Mouse (Mus musculus) heart, postnatal 14 days (tissue): ENCODE measurements around the gene Ttbk1. TPM values are rescaled to one million over a fixed set of nuclear protein-coding genes. Genes with fewer than 3 reads are reported as not detected.
A peak's percentile ranks its signal among the peaks of the same experiment; 100 is the strongest.

ENCODE experiments used
- DNase-seq, 2 experiments: peaks; one replicate each; pipeline ENCODE4 v3.0.0; 2021 to 2022
- intact Hi-C: fragments of 180-260 bp; cut with DNase I; formaldehyde crosslinking; loops from one replicate; pipeline ENCODE4 v1.15.1; 2025
- total RNA-seq, 2 experiments: library from RNA; stranded (reverse); gene quantifications; 2 replicates each; pipeline ENCODE4 v1.2.3; 2021

Gene Ttbk1
- total RNA-seq, 2 experiments from 2014 or later: 0.29 to 0.48 TPM

DNA sequence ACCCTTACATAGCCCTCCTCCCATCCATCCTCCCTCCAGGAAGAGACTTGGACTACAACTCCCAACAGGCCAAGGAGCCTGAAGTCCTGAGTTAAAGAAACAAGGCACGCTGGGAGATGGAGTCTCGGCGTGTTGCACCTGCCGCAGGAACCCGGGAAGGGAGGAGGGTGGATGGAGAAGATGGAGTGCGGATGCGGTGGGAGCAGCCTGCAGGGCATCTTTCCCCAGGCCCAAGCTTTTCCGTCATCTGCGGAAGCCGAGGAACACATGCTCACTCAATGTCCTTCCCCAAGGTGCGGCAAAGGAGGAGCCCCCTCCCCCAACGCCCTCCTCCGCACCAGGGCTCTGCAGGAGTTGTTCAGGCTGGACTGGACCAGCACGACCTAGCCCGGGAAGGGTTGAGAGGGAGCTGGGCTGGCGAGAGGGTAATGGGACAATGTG is 3.9 kb downstream of the Ttbk1 start:
- intact Hi-C loops: no loop called here
- no peak for DNase-seq

DNA sequence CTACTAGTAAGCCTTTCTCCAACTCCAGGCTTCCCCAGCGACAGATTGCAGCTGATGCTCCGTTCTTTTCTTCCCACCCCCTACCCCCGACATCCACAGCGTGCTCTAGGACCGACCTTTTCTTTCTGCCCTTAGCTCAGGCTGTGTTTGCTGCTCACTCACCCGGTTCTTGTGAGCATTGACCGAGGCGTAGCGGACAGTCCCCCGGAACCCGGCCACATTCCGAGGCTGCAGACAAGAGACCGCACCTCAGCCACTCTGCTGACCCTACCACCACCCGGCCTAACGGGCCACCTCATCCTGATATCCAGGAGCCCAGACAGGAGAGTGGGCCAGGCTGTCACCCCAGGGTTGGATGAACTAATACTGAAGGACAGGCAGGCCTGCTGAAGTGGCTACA is 10.2 kb downstream of the Ttbk1 start:
- intact Hi-C loops: no loop called here
- no peak for DNase-seq

DNA sequence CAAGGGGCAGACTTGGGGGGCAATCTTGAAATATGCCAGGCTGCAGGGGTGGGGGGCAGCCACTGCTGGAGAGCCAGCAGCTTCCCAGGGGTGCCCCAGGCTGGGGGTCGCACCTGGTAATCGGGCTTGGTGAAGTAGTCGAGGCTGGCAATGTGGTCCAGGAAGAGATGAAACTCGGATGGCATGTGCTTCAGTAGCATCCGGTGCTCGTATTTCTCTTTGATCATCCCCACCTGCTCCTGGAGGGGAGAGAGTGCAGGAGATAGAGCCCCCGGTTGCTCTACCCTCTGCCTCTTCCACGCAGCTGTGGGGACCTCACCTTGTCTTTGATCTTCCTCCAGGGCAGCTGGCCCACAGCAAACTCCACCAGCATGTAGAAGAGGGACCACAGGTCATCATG is 10.9 kb downstream of the Ttbk1 start:
- no peak for DNase-seq
- intact Hi-C loops: no loop called here

DNA sequence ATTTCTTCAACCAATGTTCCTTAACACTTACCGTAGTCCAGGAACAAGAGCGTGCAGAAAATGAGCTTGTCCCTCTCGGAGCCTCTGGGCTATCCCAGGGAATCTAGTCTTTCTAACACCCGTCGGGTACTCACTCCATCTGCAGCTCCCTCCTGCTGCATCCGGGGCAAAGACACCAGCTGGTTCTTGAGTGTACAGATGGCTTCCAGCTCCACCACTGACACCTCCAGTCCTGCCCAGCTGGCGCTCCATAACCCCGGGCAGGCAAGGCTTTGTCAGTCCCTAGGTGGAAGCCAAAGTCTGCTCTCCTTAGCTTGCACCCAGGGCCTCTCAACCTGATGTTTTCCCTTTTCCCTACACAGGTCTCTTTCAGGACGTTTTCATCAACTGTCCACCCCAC is 19.6 kb downstream of the Ttbk1 start:
- DNase-seq: no peak
- intact Hi-C loops: no loop called here

DNA sequence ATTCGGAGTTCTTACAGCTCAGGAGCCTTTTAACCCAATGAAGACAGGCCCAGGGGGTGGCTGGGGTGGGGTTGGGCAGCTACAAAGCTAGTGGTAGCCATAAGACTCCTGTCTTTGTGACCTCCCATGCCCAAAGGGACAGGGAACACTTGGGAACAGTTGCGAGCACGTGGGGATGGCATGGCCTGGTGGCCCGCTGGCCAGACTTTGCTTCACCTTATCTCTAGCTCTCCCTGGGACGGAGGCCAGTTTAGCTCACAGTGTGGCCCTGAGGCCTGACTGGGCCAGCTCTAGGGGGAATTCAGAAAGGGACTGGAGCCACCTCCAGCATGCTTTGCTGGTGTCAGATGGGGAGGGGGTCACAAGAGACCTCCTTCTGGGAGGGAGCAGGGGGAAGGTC is 25.2 kb downstream of the Ttbk1 start:
- peak; percentile 63 to 74 for DNase-seq
- intact Hi-C loops: no loop called here

DNA sequence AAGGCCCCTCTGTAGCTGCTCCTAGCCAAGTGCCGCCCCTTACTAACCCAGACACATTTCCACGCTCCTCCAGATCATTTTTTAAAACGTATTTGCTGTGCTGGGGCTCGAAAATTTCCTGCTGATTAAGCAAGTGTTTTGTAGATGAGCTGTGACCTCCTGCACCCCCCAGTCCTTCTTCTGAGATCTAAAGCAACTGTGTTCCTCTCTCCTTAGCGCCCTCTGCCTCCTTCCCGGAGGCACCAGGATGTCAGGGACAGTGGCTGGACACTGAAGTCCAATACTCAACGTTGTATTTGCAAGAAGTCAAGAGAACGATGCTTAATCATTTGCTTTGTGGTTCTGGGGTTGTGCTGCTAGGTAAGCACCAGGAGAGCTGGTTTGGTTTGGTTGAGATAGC is 26.1 kb downstream of the Ttbk1 start:
- intact Hi-C loops: no loop called here
- DNase-seq: no peak

DNA sequence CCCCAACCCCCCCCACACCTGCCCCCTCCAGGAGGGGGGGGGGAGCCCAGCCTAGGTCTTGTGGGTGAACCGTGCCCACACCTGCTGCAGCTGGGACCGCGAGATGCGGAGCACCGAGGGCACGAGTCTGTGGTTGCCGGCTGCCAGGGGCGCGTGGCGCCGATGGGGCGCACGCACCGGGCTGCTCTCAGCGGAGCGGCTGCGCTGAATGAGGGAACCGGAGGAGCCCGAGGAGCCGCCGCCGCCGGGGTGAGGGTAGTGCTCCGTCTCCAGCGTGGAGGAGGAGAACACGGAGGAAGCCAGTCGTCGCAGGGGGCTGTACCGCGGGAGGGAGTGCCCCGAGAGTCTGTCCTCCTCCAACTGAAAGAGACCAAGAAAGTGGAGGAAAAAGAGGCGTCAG is 26.8 kb downstream of the Ttbk1 start:
- peak in 1 of 2 experiments; percentile 30 for DNase-seq
- intact Hi-C loops: no loop called here

DNA sequence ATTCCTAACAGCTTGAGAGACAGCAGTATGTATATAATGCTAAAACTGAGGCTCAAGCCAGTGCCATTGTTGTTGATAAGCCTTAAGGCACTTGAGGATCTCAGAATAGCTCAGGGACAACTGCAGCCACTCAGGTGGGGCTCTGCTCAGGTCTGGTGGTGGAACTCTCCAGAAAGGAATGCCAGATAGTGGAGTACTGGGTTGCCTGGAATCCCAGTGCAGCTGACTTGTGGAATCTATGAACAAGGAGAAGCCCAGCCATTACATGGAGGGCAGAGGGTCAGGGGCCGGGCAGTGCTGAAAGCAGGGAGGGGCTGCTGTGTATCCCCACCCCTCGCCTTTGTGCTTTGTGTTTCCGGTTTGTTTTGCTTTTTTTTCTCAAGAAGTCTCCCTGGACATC is 29.0 kb downstream of the Ttbk1 start:
- peak in 1 of 2 experiments; percentile 39 for DNase-seq
- intact Hi-C loops: no loop called here

DNA sequence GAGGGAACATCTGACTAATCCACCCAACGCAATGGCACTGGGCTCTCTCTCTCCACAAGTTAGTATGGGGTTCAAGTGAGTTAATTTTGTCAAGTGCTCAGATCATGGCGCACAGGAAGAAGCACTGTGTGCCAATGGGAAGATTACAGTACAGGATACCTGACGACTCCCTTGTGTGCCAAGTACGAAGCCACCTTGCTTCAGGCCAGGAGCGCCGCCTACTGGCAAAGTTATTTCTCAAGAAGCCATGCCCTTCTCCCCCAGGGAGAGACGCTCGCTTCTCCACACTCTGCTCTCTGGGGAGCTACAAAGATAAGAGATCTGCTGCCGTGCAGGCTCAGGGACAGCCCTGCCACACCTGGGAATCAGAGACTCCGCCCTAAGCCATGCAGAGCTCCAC is 29.7 kb downstream of the Ttbk1 start:
- intact Hi-C loops: no loop called here
- DNase-seq: peak in 1 of 2 experiments; percentile 49

DNA sequence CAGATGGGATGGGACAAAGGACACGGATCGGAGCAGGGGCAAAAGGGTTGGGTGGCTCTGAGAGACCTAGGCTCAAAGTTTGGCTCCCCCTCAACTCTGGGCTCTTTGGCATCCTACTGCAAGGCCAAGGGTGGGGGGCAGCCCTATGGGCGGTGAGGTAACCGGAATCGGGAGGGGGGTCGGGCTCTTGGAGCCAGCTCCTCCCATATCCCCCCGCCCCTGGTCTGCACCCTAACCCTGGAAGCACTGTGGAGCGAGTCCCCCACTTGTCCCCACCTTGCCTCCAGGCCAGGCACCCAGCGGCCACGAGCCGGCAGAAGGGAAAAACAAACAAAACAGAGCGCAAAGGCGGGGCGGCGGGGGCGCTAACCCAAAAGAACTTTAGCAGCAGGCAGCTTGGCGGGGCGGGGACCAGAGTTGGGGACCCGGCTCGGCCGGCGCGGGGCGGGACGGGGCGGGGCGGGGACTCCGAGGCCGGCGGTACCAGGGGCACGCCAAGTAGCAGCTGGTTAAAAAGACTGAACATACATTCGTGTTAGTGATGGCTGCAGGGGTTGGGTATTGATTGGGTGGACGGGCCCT is 32.3 kb downstream of the Ttbk1 start:
- intact Hi-C loops: no loop called here
- DNase-seq: peak; percentile 42 to 45

DNA sequence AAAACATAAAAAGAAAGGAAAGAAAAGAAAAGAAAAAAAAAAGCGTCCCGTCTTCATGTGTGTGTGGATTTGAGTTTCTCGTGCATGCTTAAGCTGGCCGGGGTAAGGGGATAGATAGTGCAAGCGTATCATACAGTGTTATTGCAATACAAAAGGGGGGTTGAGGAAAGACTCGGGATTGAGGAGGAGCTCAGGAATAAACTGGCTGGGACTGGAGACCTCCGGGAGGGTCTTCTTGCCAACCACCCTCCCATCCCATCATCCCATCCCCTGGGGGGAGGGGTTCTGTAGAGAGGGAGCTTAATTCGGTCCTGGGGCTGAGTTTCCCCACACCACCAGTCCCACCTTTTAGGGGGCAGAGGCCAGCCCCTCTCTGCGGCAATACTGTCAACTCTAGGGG is 32.9 kb downstream of the Ttbk1 start:
- intact Hi-C loops: loop anchor here (5.0 kb wide), 1 partner anchor 38 kb away; no protein-coding TSS in a partner anchor
- no peak for DNase-seq

DNA sequence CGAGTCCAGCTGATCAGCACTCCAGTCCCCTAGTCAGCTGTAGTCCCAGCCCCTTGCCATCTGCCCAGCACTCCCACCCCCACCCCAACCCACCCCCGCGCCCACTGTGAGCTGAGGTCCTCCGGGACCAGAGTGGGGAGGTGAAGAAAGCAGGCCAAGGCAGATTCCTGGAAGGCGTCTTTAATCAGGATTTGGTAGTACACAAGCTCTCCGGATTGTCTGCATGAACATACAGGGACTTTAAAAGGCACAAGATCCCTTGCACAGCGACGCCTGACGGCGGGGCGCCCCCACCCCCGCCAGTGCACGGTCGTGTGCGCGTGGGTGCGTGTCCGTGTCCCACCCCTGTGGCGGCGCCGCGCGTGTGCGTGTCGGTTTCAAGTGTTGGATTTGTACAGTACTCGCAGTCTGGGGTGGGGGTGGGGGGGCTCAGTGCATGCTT is 33.5 kb downstream of the Ttbk1 start:
- intact Hi-C loops: loop anchor here (5.0 kb wide), 1 partner anchor 38 kb away; no protein-coding TSS in a partner anchor

DNA sequence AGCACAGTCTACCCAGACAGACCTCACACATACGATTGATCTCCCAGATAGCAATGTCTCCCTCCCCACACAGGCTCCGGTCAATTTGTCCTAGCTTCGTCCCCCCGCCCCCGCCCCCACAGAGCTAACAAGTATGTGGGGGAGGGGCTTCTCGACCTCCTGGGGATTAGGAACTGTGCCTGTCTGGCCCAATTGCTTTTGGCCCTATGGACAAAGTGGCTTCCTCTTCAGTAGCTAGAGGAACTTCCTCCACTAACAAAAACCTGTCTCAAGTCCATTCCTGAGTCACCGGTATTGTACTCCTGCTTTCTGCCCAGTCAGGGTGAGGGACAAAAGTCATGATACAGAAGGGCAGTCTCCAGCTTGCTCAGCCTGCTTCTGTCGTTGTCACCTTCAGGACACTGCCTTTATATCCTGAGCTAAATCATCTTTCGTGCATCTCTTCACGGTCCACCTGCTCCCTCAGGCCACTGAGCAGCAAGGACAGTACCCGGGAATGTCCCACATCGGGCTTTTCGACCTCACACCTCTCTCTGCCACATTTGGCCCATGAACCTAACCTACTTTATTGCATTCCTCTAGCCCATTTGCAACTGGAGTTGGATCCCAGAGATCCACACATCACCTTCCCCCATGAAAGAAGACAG is 34.0 kb downstream of the Ttbk1 start:
- no peak for DNase-seq
- intact Hi-C loops: loop anchor here (5.0 kb wide), 1 partner anchor 39 kb away; no protein-coding TSS in a partner anchor

More for the DNA sequence above, 33.5 kb downstream of the Ttbk1 start:
- no peak for DNase-seq

DNA sequence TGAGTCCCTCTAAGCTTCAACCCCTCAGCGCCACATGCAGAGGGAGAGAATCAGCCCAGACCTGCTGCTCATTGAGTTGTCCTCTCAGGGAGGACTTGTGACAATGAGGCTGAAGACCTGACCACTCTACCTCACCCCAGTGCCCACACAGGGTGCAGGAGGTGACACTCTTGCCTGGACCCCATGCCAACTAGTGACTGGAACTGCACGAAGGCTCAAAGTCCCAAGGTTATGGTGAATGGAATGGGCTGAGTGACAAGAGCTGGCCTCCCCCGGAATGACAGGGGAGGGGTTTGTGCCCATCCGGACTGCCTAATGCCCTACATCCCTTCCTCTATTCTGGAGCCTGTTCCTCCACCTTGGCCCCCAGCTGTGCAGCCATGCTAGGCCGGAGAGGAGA is 34.8 kb downstream of the Ttbk1 start:
- no peak for DNase-seq
- intact Hi-C loops: loop anchor here (5.0 kb wide), 1 partner anchor 40 kb away; no protein-coding TSS in a partner anchor

DNA sequence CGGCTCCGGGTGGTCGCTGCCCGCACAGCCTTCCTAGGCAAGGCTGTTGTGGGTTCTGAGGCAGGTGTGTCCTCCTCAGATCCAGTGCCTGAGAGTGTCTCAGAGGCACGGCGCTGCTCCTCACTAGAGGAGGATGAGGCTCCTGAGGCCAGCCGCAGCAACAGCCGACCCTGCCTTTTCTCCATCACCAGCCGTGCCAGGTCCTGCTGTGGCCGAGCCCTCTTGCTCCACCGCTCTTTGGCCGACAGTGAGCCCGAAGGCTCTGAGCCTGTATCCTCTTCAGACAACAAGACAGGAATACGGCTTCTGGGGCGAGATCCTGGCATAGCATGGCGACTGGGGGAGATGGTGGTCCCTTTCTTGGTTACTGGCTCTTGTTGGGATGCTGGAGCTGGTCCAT is 41.2 kb downstream of the Ttbk1 start:
- intact Hi-C loops: no loop called here

DNA sequence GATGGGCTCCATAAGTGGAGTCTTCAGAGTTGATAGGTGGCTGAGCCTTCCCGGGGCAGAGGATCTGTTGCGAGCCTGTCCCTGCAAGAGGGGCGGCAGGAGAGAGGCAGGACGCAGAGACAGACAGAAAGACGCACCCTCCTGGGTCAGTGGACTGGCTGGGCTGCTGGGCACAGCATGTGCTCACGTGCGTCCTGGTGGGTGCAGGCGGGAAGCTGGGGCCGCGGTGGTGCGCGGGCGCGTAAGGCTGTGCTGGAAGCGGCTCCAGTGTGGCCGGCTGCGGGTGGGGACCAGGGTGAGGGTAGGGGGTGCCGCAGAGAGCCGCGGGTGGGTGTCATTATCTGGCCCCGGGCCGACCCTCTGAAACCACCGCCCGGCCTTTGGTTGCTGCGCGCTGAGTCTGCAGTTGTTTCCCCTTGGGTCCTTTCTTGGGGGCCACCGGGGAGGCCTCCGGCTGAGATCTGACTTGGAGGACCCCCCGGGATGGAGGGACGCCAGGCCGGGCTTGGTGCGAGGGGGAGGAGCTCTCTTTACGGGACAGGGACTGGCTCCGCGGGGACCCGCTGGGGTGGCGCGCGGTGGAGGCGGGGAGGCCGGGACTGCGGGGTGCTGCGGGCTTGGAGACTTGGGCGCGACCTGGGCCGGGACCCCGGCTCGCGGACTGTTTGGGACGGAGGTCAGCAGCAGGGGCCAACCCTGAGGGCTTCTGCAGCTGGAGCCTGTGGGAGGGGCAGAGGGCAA is 42.5 kb downstream of the Ttbk1 start:
- intact Hi-C loops: no loop called here
- no peak for DNase-seq

More for the DNA sequence above, 41.2 kb downstream of the Ttbk1 start:
- no peak for DNase-seq

DNA sequence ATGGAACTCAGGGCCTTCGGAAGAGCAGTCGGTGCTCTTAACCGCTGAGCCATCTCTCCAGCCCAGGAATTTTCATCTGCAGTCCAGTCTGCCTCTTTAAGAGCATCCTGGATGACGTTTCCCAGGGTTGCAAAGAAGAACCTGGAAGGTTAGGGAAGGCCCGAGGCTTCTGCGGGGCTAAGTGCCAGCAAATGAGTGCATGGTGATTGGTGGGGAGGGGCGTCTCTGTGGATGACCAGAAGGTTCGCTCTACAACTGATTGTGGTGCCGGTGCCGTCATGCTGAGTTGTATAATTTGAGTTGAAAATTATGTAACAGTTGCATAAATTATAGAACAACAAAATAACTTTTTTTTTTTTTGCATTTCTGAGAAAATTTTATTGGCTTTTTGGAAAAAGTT is 48.3 kb downstream of the Ttbk1 start:
- intact Hi-C loops: no loop called here
- no peak for DNase-seq

DNA sequence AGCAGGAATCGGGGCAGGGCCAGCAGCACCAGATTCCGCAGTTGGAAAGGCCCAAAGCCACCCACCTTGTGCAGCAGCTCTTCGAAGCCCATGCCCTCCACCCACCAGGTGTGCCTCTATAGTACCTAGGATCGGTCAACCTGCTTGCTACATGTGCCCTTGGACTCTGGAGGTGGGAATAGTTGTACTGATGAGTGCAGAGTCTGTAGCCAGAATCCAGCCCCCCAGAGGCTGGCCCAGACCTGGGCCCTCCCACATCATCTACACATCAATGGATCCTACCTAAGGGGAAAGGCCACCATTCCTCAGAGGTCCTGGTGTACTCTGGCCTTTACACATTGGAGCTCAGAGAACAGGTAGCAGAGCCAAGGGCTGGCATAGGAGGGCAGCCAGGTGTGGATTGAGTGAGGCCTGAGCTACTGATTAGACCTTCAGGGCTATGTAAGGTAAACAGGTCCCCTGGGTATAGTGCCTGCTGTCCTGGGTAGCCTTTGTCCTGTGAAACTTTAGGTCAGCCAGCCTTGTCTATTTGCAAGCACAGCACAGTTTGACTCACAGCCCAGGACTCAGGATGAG is 49.1 kb downstream of the Ttbk1 start, which contains the start of gene Slc22a7:
Gene Slc22a7, minus strand, starts transcription at position 160 of the 576 bp plus-strand sequence.
- intact Hi-C loops: no loop called here
- no peak for DNase-seq

DNA sequence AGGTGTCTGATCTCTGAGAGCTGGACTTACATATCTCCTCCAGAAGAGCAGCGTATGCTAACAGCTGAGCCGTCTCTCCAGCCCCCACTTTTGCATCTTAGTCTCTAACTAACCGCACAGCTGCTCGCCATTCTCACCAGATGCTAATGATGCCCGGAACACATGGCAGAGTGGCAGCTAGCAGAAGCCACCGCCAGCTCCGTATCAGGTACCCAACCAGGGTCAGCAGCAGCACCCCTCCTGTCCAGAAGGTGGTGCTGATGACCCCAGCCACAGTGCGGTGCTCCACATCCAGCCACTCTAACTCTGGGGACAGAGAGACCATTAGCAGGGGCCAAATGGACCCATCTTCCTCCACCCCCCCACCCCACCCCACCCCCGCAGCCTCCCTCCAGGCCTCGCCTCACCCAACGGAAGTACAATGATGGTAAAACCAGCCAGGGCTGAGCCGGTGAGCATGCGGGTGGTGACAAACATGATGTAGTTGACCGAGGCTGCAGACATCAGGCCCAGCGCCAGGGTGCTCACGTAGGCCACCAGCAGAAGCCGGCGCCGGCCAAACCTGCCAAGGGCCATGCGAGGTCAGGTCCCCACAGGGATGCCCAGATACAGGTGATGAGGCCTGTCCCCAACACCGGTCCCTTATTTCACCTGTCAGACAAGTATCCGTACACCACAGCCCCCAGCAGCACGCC is 50.7 kb downstream of the Ttbk1 start:
- DNase-seq: peak in 1 of 2 experiments; percentile 60
- intact Hi-C loops: loop anchor here (2.0 kb wide), 1 partner anchor 74 kb away; no protein-coding TSS in a partner anchor

DNA sequence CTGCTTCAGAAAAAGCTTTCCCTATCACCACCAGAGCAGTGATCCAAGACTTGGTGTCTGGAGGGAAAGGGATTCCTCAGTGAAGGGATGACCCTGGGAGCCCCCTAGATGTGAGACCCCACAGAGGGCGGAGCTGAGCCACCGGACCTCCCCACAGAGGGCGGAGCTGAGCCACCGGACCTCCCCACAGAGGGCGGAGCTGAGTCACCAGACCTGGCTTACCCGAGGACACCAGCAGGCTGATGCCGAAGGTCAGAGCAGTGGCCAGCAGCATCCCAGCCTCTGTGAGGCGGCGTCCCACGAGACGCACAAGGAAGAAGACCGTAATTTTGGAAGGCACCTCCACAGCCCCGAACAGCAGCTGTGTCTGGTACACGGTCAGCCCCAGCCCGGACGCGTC is 53.8 kb downstream of the Ttbk1 start:
- intact Hi-C loops: no loop called here
- peak in 1 of 2 experiments; percentile 27 for DNase-seq
